Mouse (Mus musculus): Measurements from ENCODE around the gene Elavl4.

Elavl4 gene

GRCm38 (mm10) chr4:110351178-110352000, at the start of gene Elavl4:
TSS of gene Elavl4 (minus strand) at chr4:110351909.
- peak; percentile 92 for ATAC-seq (ENCODE audit: insufficient number of reproducible peaks, low FRiP score, low TSS enrichment)

DNA sequence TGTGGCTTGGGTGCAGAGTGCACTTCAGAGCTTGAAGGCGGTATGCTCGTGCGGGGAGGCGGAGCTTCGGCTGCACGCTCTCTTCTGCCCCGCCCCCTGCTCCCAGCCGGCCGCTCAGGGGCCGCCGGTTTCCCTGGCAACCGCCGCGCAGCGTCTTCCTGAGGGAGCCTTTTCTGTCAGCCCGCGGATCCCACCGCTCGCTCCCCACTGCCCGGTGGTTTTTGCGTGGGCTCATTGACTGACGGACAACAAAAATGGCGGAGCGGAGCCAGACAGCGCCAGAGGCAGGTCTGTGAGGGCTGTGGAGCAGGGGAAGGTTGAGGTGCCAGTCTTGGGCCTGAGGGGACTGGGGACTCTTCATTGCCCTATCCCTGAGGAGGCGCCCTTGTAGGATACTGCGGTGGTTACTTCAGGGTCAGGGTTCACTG, 45.9 kb upstream of the Elavl4 start, which contains the start of gene Agbl4:
Gene Agbl4, plus strand, starts transcription at position 44 of the 428 bp plus-strand sequence.
- peak; percentile 79 for ATAC-seq (ENCODE audit: insufficient number of reproducible peaks, low FRiP score, low TSS enrichment)

DNA sequence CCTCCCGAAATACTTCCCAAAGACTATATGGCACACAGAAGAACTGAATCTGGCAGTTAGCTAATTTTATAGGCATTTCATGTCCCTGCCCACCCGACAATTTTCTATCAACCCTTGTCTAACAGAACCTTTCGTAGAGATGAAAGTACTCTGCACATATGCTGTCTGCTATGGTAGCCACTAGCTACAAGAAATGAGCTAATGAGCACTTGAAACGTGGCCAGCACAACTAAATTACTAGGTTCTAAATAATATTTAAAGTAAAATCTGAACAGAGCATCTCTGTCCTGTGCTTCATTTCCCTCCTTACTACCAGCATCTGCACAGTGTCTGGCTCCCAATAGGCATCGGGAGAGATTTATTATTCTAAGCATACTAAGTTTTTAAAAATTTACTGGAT, 44.5 kb upstream of the Elavl4 start:
- no peak for ATAC-seq (ENCODE audit: insufficient number of reproducible peaks, low FRiP score, low TSS enrichment)

DNA sequence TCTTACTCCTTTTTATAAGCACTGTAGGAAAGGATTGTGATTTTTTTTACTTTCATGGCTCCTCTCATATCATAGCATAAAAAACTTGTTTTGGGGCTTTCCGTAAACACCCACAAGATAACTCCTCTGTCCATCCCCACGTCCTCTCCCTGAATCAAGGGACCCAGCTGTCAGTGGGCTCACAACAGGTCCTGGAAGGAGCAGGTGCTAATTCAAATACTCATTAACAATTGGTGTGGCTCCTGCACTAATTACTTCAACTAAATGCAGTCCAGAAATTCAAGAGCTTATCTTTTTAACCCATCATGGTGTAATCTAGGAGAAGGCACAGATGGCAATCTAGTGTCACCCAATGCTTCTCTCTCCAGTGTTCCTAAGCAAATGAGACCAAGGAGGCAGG, 8.9 kb upstream of the Elavl4 start:
- no peak for ATAC-seq (ENCODE audit: insufficient number of reproducible peaks, low FRiP score, low TSS enrichment)

- no peak; the same call in 1 of the 2 replicates for ATAC-seq (ENCODE audit: insufficient number of reproducible peaks, low FRiP score, low TSS enrichment)
Observed at GRCm38 (mm10) chr4:110352001-110352369, 276 bp upstream of the Elavl4 start.

- 0 out of 2 replicates have a peak, but pooled peaks have one; percentile 12 for ATAC-seq (ENCODE audit: insufficient number of reproducible peaks, low FRiP score, low TSS enrichment)
Observed at GRCm38 (mm10) chr4:110350856-110351177, 892 bp downstream of the Elavl4 start.

DNA sequence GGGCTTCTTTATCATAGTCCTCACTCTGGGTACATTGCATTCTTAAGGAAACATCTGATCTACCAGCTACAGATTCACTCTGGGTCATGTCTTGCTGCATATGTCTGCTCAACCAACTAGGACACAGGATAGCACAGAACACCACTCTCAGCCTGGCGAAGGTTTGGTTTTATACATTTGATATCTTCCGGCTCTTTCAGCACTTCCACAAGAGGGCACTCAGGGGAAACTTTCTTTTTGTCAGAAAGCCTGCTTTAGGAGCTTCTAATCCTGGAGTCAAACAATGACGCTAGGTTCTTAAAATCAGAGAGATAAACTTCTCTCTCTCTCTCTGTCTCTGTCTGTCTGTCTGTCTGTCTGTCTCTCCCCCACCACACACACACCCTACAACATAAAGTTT, 27.8 kb downstream of the Elavl4 start:
- no peak for ATAC-seq (ENCODE audit: insufficient number of reproducible peaks, low FRiP score, low TSS enrichment)

- no peak for ATAC-seq (ENCODE audit: insufficient number of reproducible peaks, low FRiP score, low TSS enrichment)
Observed at GRCm38 (mm10) chr4:110312126-110312525, 39.6 kb downstream of the Elavl4 start.

GRCm38 (mm10) chr4:110306972-110307371, 44.7 kb downstream of the Elavl4 start:
- ATAC-seq (ENCODE audit: insufficient number of reproducible peaks, low FRiP score, low TSS enrichment) = no peak

GRCm38 (mm10) chr4:110306559-110306958, 45.1 kb downstream of the Elavl4 start:
- no peak for ATAC-seq (ENCODE audit: insufficient number of reproducible peaks, low FRiP score, low TSS enrichment)

DNA sequence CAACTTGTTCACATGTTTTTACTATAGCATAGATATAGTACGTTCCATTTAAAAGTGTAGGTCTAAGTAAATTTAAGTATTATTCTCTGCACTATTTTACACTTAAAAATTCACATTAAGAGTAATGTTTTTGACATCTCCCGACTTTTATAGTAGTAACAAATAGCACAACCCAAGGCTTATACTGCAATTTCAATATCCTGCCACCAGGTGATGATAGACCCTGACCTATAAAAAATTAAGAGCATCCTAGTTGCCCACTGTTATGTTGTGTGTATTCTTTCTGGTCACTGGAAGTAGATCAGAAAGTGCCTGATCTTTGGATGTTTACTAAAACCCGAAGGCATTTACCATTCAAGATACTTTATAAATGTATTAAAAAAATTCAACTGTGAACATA, 55.9 kb downstream of the Elavl4 start:
- no peak for ATAC-seq (ENCODE audit: insufficient number of reproducible peaks, low FRiP score, low TSS enrichment)

- no peak for ATAC-seq (ENCODE audit: insufficient number of reproducible peaks, low FRiP score, low TSS enrichment)
Observed at GRCm38 (mm10) chr4:110293238-110293637, 58.5 kb downstream of the Elavl4 start.

DNA sequence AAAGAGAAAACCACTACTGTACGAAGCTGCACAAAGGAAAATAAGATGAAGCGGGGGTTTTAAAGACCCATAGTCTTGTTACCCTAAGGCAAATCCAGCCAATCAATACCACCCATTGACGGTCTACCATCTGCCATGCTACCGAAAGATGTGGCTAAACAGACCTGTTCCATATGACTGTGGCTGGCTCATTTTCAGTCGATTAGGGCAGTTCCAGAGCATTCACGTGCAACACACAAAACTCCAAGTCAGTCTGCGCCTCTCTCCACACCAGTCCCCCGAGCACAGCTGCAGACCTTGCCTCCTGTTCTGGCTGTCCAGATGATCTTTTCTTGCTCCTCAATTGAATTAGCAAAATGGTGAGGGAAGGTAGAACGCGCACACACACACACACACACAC, 59.2 kb downstream of the Elavl4 start:
- no peak for ATAC-seq (ENCODE audit: insufficient number of reproducible peaks, low FRiP score, low TSS enrichment)

DNA sequence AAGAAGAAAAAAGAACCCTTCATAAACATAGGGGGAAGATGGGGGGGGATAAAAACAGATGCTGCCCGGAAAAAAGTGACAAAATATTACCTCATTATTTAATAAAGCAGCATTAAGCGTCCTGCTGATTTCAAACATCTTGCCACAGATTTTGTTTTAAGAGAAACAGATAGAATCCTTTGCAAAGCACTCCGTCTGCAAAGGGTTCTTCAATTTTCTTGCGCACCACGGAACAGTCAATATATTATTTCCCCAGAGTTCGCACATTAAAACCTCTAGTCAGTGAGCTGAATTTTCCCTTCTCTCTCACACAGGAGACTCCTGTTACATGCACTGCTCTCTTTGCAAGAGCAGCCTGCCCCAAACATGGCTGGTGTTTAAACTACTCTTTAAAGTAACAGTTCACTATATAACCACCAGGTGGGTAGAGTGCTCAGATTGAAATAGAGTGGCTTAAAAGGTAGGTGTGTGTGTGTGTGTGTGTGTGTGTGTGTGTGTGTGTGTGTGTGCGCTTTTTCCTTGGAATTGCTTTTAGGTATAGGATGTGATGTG, 61.1 kb downstream of the Elavl4 start:
- ATAC-seq (ENCODE audit: insufficient number of reproducible peaks, low FRiP score, low TSS enrichment) = peak; percentile 69

DNA sequence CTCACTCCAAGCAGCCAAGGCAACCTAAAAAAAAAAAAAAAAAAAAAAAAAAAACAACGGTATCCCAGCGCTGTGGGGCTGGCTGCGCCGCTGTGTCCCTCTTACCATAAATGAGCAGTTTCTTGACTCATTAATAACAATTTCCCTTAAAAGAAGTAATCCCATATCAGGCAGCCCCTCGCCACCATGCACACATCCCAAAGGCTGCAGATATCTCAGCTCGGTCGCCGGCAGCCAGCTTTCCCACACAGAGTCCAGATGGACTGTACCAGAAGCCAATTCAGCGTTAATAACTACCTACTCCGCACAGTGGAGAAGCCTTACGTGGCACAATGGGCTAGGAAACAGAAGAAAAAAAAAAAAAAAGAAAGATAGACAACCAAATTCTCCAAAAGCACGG, 61.7 kb downstream of the Elavl4 start:
- ATAC-seq (ENCODE audit: insufficient number of reproducible peaks, low FRiP score, low TSS enrichment) = peak; percentile 72

GRCm38 (mm10) chr4:110287412-110288067, 64.2 kb downstream of the Elavl4 start:
- ATAC-seq (ENCODE audit: insufficient number of reproducible peaks, low FRiP score, low TSS enrichment) = peak; percentile 63

DNA sequence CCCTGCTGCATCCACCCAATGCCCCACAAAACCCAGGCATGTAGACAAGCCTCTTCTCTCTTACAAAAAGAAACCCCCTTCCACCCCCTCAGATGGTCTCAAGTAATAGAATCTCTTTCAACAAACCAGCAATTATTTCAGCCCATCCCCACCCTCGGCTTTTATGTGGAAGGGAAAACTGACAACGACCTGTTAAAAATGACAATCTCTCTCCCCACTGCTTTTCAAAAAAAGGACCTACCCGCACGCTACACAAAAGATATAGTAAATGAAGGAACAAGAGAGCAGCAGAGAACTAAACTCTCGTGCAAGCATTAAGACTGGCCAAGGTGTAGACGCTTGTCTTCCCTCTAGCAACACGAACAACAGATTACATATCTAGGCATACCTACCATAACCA, 64.9 kb downstream of the Elavl4 start:
- no peak for ATAC-seq (ENCODE audit: insufficient number of reproducible peaks, low FRiP score, low TSS enrichment)

DNA sequence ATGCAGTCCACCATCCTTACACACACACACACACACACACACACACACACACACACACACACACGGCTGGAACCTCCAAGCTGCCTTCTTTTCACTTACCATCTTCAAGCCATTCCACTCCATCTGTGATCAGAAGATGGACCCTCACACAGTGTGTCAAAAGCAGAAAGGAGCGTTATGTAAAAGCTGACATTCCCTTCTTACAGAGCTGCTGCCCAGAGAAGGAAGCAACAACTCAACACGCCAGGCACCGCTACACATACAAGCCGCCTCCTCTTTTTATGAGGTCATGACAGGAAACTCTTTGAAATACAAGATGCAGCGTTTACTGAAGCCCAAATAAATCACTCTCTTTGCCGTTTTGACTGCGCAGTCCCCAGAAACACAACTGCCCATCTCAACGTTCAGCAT, 65.3 kb downstream of the Elavl4 start:
- peak; percentile 45 for ATAC-seq (ENCODE audit: insufficient number of reproducible peaks, low FRiP score, low TSS enrichment)

GRCm38 (mm10) chr4:110285346-110286330, 66.1 kb downstream of the Elavl4 start:
- peak; percentile 9; the same call in 1 of the 2 replicates for ATAC-seq (ENCODE audit: insufficient number of reproducible peaks, low FRiP score, low TSS enrichment)

- ATAC-seq (ENCODE audit: insufficient number of reproducible peaks, low FRiP score, low TSS enrichment) = no peak
Observed at GRCm38 (mm10) chr4:110284446-110284845, 67.3 kb downstream of the Elavl4 start.

Measured in cerebellum, adult (tissue).